Mouse (Mus musculus) ES-Bruce4 (cell line): Measurements from ENCODE around the gene Med29.
A peak's percentile ranks its signal among the peaks of the same experiment; 100 is the strongest.

Source experiments
- CTCF ChIP-seq: IDR thresholded peaks from one replicate; pipeline ENCODE4 v1.8.1; 2011; ENCODE audit warnings: low read depth, low read length
- POLR2A ChIP-seq: IDR thresholded peaks from one replicate; pipeline ENCODE4 v1.8.1; 2011; ENCODE audit warnings: low read length; ENCODE audit not compliant: insufficient read depth

- TF ChIP-seq POLR2A (peak; percentile 92), CTCF (no peak)
These were observed 16.3 kb downstream of the Med29 start for GRCm38 (mm10) chr7:28376011-28376771.
